Mouse (Mus musculus) spleen, adult 2 months (tissue): ENCODE measurements around the gene Tmem218. TPM values are rescaled to one million over a fixed set of nuclear protein-coding genes. Genes with fewer than 3 reads are reported as not detected.
A peak's percentile ranks its signal among the peaks of the same experiment; 100 is the strongest.

Source experiments
- DNase-seq, 2 experiments: peaks; one replicate each; pipeline versions ENCODE4 v3.0.0 to v3.0.0-alpha.2; 2012 to 2021; ENCODE audit warnings: low spot score in 2 of 2, low read depth in 1 of 2
- H3K27ac ChIP-seq: fragments of 200-500 bp; 2 replicates; pipeline ENCODE4 v1.5.1; 2012; ENCODE audit warnings: low read length, inconsistent platforms; ENCODE audit not compliant: insufficient read depth
- H3K27me3 ChIP-seq: fragments of 200-500 bp; 2 replicates; pipeline ENCODE4 v1.6.1; 2012; ENCODE audit warnings: mild to moderate bottlenecking, moderate library complexity, low read length, inconsistent platforms; ENCODE audit not compliant: control insufficient read depth, insufficient read depth
- H3K36me3 ChIP-seq: fragments of 200-500 bp; 2 replicates; pipeline ENCODE4 v1.6.1; 2012; ENCODE audit warnings: mild to moderate bottlenecking, low read length, inconsistent platforms; ENCODE audit not compliant: control insufficient read depth, insufficient read depth
- H3K4me1 ChIP-seq: fragments of 200-500 bp; 2 replicates; pipeline ENCODE4 v1.6.1; 2011; ENCODE audit warnings: inconsistent platforms; ENCODE audit not compliant: control insufficient read depth, insufficient read depth, insufficient read length
- H3K4me3 ChIP-seq: fragments of 200-500 bp; 2 replicates; pipeline ENCODE4 v1.5.1; 2011; ENCODE audit warnings: mild to moderate bottlenecking, inconsistent platforms; ENCODE audit not compliant: insufficient read depth, insufficient read length; ENCODE audit errors: extremely low read depth
- CTCF ChIP-seq: fragments of 200-500 bp; IDR thresholded peaks from 2 replicates; pipeline ENCODE4 v1.5.1; 2011; ENCODE audit warnings: mild to moderate bottlenecking, inconsistent platforms; ENCODE audit not compliant: insufficient read depth, insufficient read length, insufficient replicate concordance; ENCODE audit errors: extremely low read depth
- POLR2A ChIP-seq: fragments of 200-500 bp; IDR thresholded peaks from 2 replicates; pipeline ENCODE4 v1.6.1; 2011; ENCODE audit warnings: low read depth, low read length, inconsistent platforms
- WGBS: fragments of 180-500 bp; shearing (Covaris S2); methylation state at CpG from one replicate; pipeline ENCODE4 v1.1.7; 2018; 5-methylcytosine and 5-hydroxymethylcytosine counted together
- polyA plus RNA-seq: library from polyadenylated mRNA; depleted of rRNA; stranded (reverse); fragments of >200 nt; gene quantifications from 2 replicates; pipeline ENCODE4 v1.2.3, GENCODE M21; 2012; rRNA removed

Tmem218 gene
- 0.65 and 0.95 TPM in 2 replicates for polyA plus RNA-seq

- H3K27me3 ChIP-seq = no peaks in the 10 kb centered on the region
- under 1% methylated on average over 21 of the region's 21 CpGs for WGBS
- peak within 1 kb of the TSS; percentile 70 for H3K27ac ChIP-seq
- DNase-seq = peak; percentile 86 to 99
- no peaks in the 10 kb centered on the region for H3K36me3 ChIP-seq
- no peak for TF ChIP-seq CTCF
- TF ChIP-seq POLR2A = peak; percentile 7; the same call in 1 of the 2 replicates
- peaks cover 2% of the 10 kb centered on the region; the same call in 1 of the 2 replicates for H3K4me1 ChIP-seq
- H3K4me3 ChIP-seq = peak within 1 kb of the TSS; percentile 74
Observed at GRCm38 (mm10) chr9:37207929-37208411, at the start of gene Tmem218. TSS of gene Tmem218 (plus strand) at chr9:37208223.

GRCm38 (mm10) chr9:37160686-37161085 lies 47.3 kb upstream of the Tmem218 start:
- TF ChIP-seq CTCF (no peak), POLR2A (no peak)
- Histone ChIP-seq H3K4me1 (no peaks in the 10 kb centered on the region), H3K36me3 (no peaks in the 10 kb centered on the region), H3K4me3 (no peak overlapping the region), H3K27ac (no peak overlapping the region), H3K27me3 (no peaks in the 10 kb centered on the region)
- WGBS = 80% methylated on average over 2 of the region's 2 CpGs
- DNase-seq = no peak

DNA sequence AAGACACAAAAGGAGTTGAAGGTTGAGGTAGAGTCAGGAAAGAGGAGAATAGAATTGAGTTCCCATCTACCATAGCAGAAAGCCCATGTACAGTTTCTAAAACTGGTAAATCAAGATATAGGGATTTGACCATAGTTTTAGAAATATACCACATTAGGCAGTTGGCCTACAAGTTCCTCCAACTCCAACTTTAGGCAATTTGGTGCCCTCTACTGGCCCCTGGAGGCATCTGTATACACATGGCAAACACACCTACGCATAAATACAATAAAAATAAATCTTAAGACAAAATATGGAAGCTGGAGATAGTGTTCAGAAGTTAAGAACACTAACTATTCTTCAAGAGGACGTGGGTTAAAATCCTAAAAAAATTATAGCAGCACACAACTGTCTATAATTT lies 41.1 kb upstream of the Tmem218 start:
- Histone ChIP-seq H3K4me3 (no peak overlapping the region), H3K4me1 (no peaks in the 10 kb centered on the region), H3K27ac (no peak overlapping the region), H3K27me3 (no peaks in the 10 kb centered on the region), H3K36me3 (no peaks in the 10 kb centered on the region)
- 83% methylated on average over 2 of the region's 2 CpGs for WGBS
- TF ChIP-seq POLR2A (no peak), CTCF (no peak)
- no peak for DNase-seq

GRCm38 (mm10) chr9:37173376-37173775 lies 34.6 kb upstream of the Tmem218 start:
- TF ChIP-seq POLR2A (no peak), CTCF (no peak)
- no peak for DNase-seq
- no peak overlapping the region for H3K4me3 ChIP-seq
- no peaks in the 10 kb centered on the region for H3K36me3 ChIP-seq
- H3K4me1 ChIP-seq = no peaks in the 10 kb centered on the region
- WGBS = 69% methylated on average over 5 of the region's 5 CpGs
- H3K27ac ChIP-seq = no peak overlapping the region
- H3K27me3 ChIP-seq = no peaks in the 10 kb centered on the region

- TF ChIP-seq POLR2A (no peak), CTCF (no peak)
- H3K4me1 ChIP-seq = no peaks in the 10 kb centered on the region
- no peak overlapping the region for H3K4me3 ChIP-seq
- whole genome bisulfite sequencing = 58% methylated on average over 3 of the region's 3 CpGs
- DNase-seq = no peak
- H3K27me3 ChIP-seq = no peaks in the 10 kb centered on the region
- H3K36me3 ChIP-seq = no peaks in the 10 kb centered on the region
- H3K27ac ChIP-seq = no peak overlapping the region
Observed at GRCm38 (mm10) chr9:37176002-37176401, 32.0 kb upstream of the Tmem218 start.

DNA sequence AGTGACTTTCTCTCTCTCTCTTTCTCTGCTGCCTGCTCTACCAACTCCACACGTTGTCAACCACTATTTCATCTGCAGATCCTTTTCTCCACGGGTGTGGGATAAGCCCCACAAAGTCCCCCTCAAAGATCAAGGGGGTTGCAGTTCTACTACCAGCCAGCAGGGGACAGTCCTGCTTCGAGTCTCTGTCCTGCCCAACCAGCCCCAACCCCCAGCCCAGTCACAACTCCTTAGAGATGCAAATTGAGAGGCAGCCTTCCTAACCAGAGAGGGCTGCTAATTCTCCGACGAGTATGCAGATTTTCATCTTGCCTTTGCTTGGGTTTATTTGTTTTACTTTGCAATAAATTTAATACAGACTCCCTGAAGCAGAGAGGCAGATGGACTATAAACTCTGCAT lies 30.9 kb upstream of the Tmem218 start:
- Histone ChIP-seq H3K4me3 (no peak overlapping the region), H3K27me3 (no peaks in the 10 kb centered on the region), H3K27ac (no peak overlapping the region), H3K36me3 (no peaks in the 10 kb centered on the region), H3K4me1 (no peaks in the 10 kb centered on the region)
- peak; percentile 14 to 51 for DNase-seq
- TF ChIP-seq POLR2A = no peak
- TF ChIP-seq CTCF = peak; percentile 80
- 5% methylated on average over 5 of the region's 5 CpGs for WGBS

- WGBS = 83% methylated on average over 8 of the region's 8 CpGs
- Histone ChIP-seq H3K4me1 (no peaks in the 10 kb centered on the region), H3K36me3 (no peaks in the 10 kb centered on the region), H3K4me3 (no peak overlapping the region), H3K27me3 (no peaks in the 10 kb centered on the region), H3K27ac (no peak overlapping the region)
- DNase-seq = no peak
- TF ChIP-seq POLR2A (no peak), CTCF (no peak)
Observed at GRCm38 (mm10) chr9:37177551-37177950, 30.5 kb upstream of the Tmem218 start.
